Mouse (Mus musculus) liver, embryonic 14.5 days (tissue): ENCODE measurements around the gene H2-M3. TPM values are rescaled to one million over a fixed set of nuclear protein-coding genes. Genes with fewer than 3 reads are reported as not detected.

Source experiments
- ATAC-seq: fragments of 200-750 bp; cut with Nextera tagmentation; 2 replicates; pipeline ENCODE4 v1.8.0; 2017; ENCODE audit warnings: moderate number of reproducible peaks, mild to moderate bottlenecking, moderate library complexity; ENCODE audit not compliant: insufficient read depth
- DNase-seq, 3 experiments: peaks; one replicate each; pipeline ENCODE4 v3.0.0-alpha.2; 2012 to 2013; ENCODE audit warnings: low read depth in 3 of 3, low spot score in 3 of 3
- H3K27ac ChIP-seq: fragments of 300-500 bp; sonication (generic); 2 replicates; pipeline ENCODE4 v1.5.1; 2014; ENCODE audit warnings: moderate library complexity, mild to moderate bottlenecking, control low read depth, inconsistent platforms
- H3K27me3 ChIP-seq: fragments of 300-500 bp; sonication (generic); 2 replicates; pipeline ENCODE4 v1.6.1; 2014; ENCODE audit warnings: mild to moderate bottlenecking, low read length, moderate library complexity; ENCODE audit not compliant: control insufficient read depth, insufficient read depth
- H3K36me3 ChIP-seq: fragments of 300-500 bp; sonication (generic); replicated peaks from 2 replicates; pipeline ENCODE4 v1.6.1; 2014; ENCODE audit warnings: low read depth; ENCODE audit not compliant: control insufficient read depth, insufficient read depth
- H3K4me1 ChIP-seq, 2 experiments: fragments of 200-500 bp in 1 of 2; fragments of 300-500 bp in 1 of 2; sonication (generic) in 1 of 2; replicated peaks; 2 replicates each; pipeline ENCODE4 v1.6.1; 2012 to 2014; ENCODE audit warnings: antibody characterized with exemption in 1 of 2, inconsistent platforms in 1 of 2, low read length in 1 of 2; ENCODE audit not compliant: control insufficient read depth in 2 of 2, insufficient read depth in 2 of 2
- H3K4me2 ChIP-seq: fragments of 300-500 bp; sonication (generic); 2 replicates; pipeline ENCODE4 v1.6.1; 2014; ENCODE audit warnings: low read depth, mild to moderate bottlenecking, control low read depth, moderate library complexity
- H3K4me3 ChIP-seq, 2 experiments: fragments of 200-500 bp in 1 of 2; fragments of 300-500 bp in 1 of 2; sonication (generic) in 1 of 2; 2 replicates each; pipeline ENCODE4 v1.5.1; 2012 to 2014; ENCODE audit warnings: low read depth in 2 of 2, low read length in 2 of 2, mild to moderate bottlenecking in 2 of 2, control low read depth in 1 of 2, inconsistent platforms in 1 of 2, moderate library complexity in 1 of 2; ENCODE audit not compliant: insufficient read depth in 1 of 2
- H3K9ac ChIP-seq: fragments of 300-500 bp; sonication (generic); replicated peaks from 2 replicates; pipeline ENCODE4 v1.6.1; 2014; ENCODE audit warnings: mild to moderate bottlenecking, control low read depth, moderate library complexity
- H3K9me3 ChIP-seq: fragments of 300-500 bp; sonication (generic); 2 replicates; pipeline ENCODE4 v1.6.1; 2016; ENCODE audit warnings: low read length, mixed read lengths; ENCODE audit not compliant: control insufficient read depth
- CTCF ChIP-seq: IDR thresholded peaks from 2 replicates; pipeline ENCODE4 v1.5.1; 2016; ENCODE audit warnings: antibody characterized with exemption, low read depth, control low read depth
- EP300 ChIP-seq: IDR thresholded peaks from 2 replicates; pipeline ENCODE4 v1.6.1; 2016; ENCODE audit warnings: antibody characterized with exemption, low read depth
- polyA plus RNA-seq, 2 experiments: library from polyadenylated mRNA; depleted of rRNA in 1 of 2; stranded (reverse) in 1 of 2; unstranded in 1 of 2; fragments of >200 nt; fragmentation: Nextera tagmentation in 1 of 2; extraction: Ambion mirVana in 1 of 2; gene quantifications; 2 replicates each; pipeline versions ENCODE4 v1.2.1 to v1.2.3; 2012 to 2014

H2-M3 gene
- polyA plus RNA-seq, 2 experiments, result 0.76 to 1.5 TPM

GRCm38 (mm10) chr17:37316954-37317353, 46.9 kb downstream of the H2-M3 start, which contains the start of gene Olfr102:
Gene Olfr102 (minus strand): TSS chr17:37317054.
- Histone ChIP-seq H3K4me2 (no peak within 1 kb of the TSS), H3K9ac (no peak within 1 kb of the TSS), H3K27ac (no peak within 1 kb of the TSS), H3K27me3 (no peaks in the 10 kb centered on the region), H3K9me3 (no peaks in the 10 kb centered on the region), H3K36me3 (no peaks in the 10 kb centered on the region), H3K4me1 (no peaks in the 10 kb centered on the region), H3K4me3 (no peak within 1 kb of the TSS)
- ATAC-seq, result no peak
- no peak for DNase-seq
- no peak for TF ChIP-seq CTCF
- TF ChIP-seq EP300, result no peak

Other genes with a start within 250 kb of the H2-M3 start
- gene Mog, start 246.8 kb upstream of the H2-M3 start, polyA plus RNA-seq (2012; rRNA removed), result not detected in 2 replicates
- gene Mog, start 246.8 kb upstream of the H2-M3 start, polyA plus RNA-seq (2014; fragmentation: Nextera tagmentation; extraction: Ambion mirVana), result not detected in 2 replicates
- 2.2 and 2.7 TPM in 2 replicates for gene Gabbr1, start 224.3 kb upstream of the H2-M3 start, polyA plus RNA-seq (2012; rRNA removed)
- 0.24 and 0.30 TPM in 2 replicates for gene Gabbr1, start 224.3 kb upstream of the H2-M3 start, polyA plus RNA-seq (2014; fragmentation: Nextera tagmentation; extraction: Ambion mirVana)
- not detected in 2 replicates for gene Olfr90, start 181.7 kb upstream of the H2-M3 start, polyA plus RNA-seq (2012; rRNA removed)
- not detected in 2 replicates for gene Olfr90, start 181.7 kb upstream of the H2-M3 start, polyA plus RNA-seq (2014; fragmentation: Nextera tagmentation; extraction: Ambion mirVana)
- not detected in 2 replicates for gene Olfr91, start 171.9 kb upstream of the H2-M3 start, polyA plus RNA-seq (2012; rRNA removed)
- not detected in 2 replicates for gene Olfr91, start 171.9 kb upstream of the H2-M3 start, polyA plus RNA-seq (2014; fragmentation: Nextera tagmentation; extraction: Ambion mirVana)
- not detected in 2 replicates for gene Olfr92, start 150.1 kb upstream of the H2-M3 start, polyA plus RNA-seq (2012; rRNA removed)
- gene Olfr92, start 150.1 kb upstream of the H2-M3 start, polyA plus RNA-seq (2014; fragmentation: Nextera tagmentation; extraction: Ambion mirVana), result not detected in 2 replicates
- not detected in 2 replicates for gene Olfr93, start 108.7 kb upstream of the H2-M3 start, polyA plus RNA-seq (2012; rRNA removed)
- not detected in 2 replicates for gene Olfr93, start 108.7 kb upstream of the H2-M3 start, polyA plus RNA-seq (2014; fragmentation: Nextera tagmentation; extraction: Ambion mirVana)
- not detected in 2 replicates for gene Ubd, start 76.3 kb upstream of the H2-M3 start, polyA plus RNA-seq (2012; rRNA removed)
- not detected in 2 replicates for gene Ubd, start 76.3 kb upstream of the H2-M3 start, polyA plus RNA-seq (2014; fragmentation: Nextera tagmentation; extraction: Ambion mirVana)
- not detected in 2 replicates for gene Olfr94, start 69.2 kb upstream of the H2-M3 start, polyA plus RNA-seq (2012; rRNA removed)
- not detected in 2 replicates for gene Olfr94, start 69.2 kb upstream of the H2-M3 start, polyA plus RNA-seq (2014; fragmentation: Nextera tagmentation; extraction: Ambion mirVana)
- gene Olfr95, start 57.1 kb upstream of the H2-M3 start, polyA plus RNA-seq (2012; rRNA removed), result not detected in 2 replicates
- gene Olfr95, start 57.1 kb upstream of the H2-M3 start, polyA plus RNA-seq (2014; fragmentation: Nextera tagmentation; extraction: Ambion mirVana), result not detected in 2 replicates
- gene Olfr96, start 50.1 kb upstream of the H2-M3 start, polyA plus RNA-seq (2012; rRNA removed), result not detected in 2 replicates
- not detected in 2 replicates for gene Olfr96, start 50.1 kb upstream of the H2-M3 start, polyA plus RNA-seq (2014; fragmentation: Nextera tagmentation; extraction: Ambion mirVana)
- not detected in 2 replicates for gene Olfr97, start 32.9 kb upstream of the H2-M3 start, polyA plus RNA-seq (2012; rRNA removed)
- gene Olfr97, start 32.9 kb upstream of the H2-M3 start, polyA plus RNA-seq (2014; fragmentation: Nextera tagmentation; extraction: Ambion mirVana), result not detected in 2 replicates
- not detected in 2 replicates for gene Olfr98, start 6.5 kb upstream of the H2-M3 start, polyA plus RNA-seq (2012; rRNA removed)
- gene Olfr98, start 6.5 kb upstream of the H2-M3 start, polyA plus RNA-seq (2014; fragmentation: Nextera tagmentation; extraction: Ambion mirVana), result not detected in 2 replicates
- gene Olfr99, start 13.2 kb downstream of the H2-M3 start, polyA plus RNA-seq (2012; rRNA removed), result not detected in 2 replicates
- not detected in 2 replicates for gene Olfr99, start 13.2 kb downstream of the H2-M3 start, polyA plus RNA-seq (2014; fragmentation: Nextera tagmentation; extraction: Ambion mirVana)
- not detected in 2 replicates for gene Olfr101, start 34.1 kb downstream of the H2-M3 start, polyA plus RNA-seq (2012; rRNA removed)
- gene Olfr101, start 34.1 kb downstream of the H2-M3 start, polyA plus RNA-seq (2014; fragmentation: Nextera tagmentation; extraction: Ambion mirVana), result not detected in 2 replicates
- gene Olfr102, start 46.8 kb downstream of the H2-M3 start, polyA plus RNA-seq (2012; rRNA removed), result not detected in 2 replicates
- not detected in 2 replicates for gene Olfr102, start 46.8 kb downstream of the H2-M3 start, polyA plus RNA-seq (2014; fragmentation: Nextera tagmentation; extraction: Ambion mirVana)
- gene Olfr103, start 69.5 kb downstream of the H2-M3 start, polyA plus RNA-seq (2012; rRNA removed), result not detected in 2 replicates
- not detected in 2 replicates for gene Olfr103, start 69.5 kb downstream of the H2-M3 start, polyA plus RNA-seq (2014; fragmentation: Nextera tagmentation; extraction: Ambion mirVana)
- not detected in 2 replicates for gene Olfr104-ps, start 89.4 kb downstream of the H2-M3 start, polyA plus RNA-seq (2012; rRNA removed)
- gene Olfr104-ps, start 89.4 kb downstream of the H2-M3 start, polyA plus RNA-seq (2014; fragmentation: Nextera tagmentation; extraction: Ambion mirVana), result not detected in 2 replicates
- gene Olfr105-ps, start 108.8 kb downstream of the H2-M3 start, polyA plus RNA-seq (2012; rRNA removed), result not detected in 2 replicates
- not detected in 2 replicates for gene Olfr105-ps, start 108.8 kb downstream of the H2-M3 start, polyA plus RNA-seq (2014; fragmentation: Nextera tagmentation; extraction: Ambion mirVana)
- not detected in 2 replicates for gene Olfr106-ps, start 120.2 kb downstream of the H2-M3 start, polyA plus RNA-seq (2012; rRNA removed)
- not detected in 2 replicates for gene Olfr106-ps, start 120.2 kb downstream of the H2-M3 start, polyA plus RNA-seq (2014; fragmentation: Nextera tagmentation; extraction: Ambion mirVana)
- not detected in 2 replicates for gene Olfr107, start 129.0 kb downstream of the H2-M3 start, polyA plus RNA-seq (2012; rRNA removed)
- gene Olfr107, start 129.0 kb downstream of the H2-M3 start, polyA plus RNA-seq (2014; fragmentation: Nextera tagmentation; extraction: Ambion mirVana), result not detected in 2 replicates
- not detected in 2 replicates for gene Olfr108, start 175.3 kb downstream of the H2-M3 start, polyA plus RNA-seq (2012; rRNA removed)
- not detected in 2 replicates for gene Olfr108, start 175.3 kb downstream of the H2-M3 start, polyA plus RNA-seq (2014; fragmentation: Nextera tagmentation; extraction: Ambion mirVana)
- not detected in 2 replicates for gene Olfr109, start 188.7 kb downstream of the H2-M3 start, polyA plus RNA-seq (2012; rRNA removed)
- gene Olfr109, start 188.7 kb downstream of the H2-M3 start, polyA plus RNA-seq (2014; fragmentation: Nextera tagmentation; extraction: Ambion mirVana), result not detected in 2 replicates
- not detected in 2 replicates for gene H2-M2, start 213.3 kb downstream of the H2-M3 start, polyA plus RNA-seq (2012; rRNA removed)
- not detected in 2 replicates for gene H2-M2, start 213.3 kb downstream of the H2-M3 start, polyA plus RNA-seq (2014; fragmentation: Nextera tagmentation; extraction: Ambion mirVana)
- 0.02 TPM in 1 of 2 replicates, not detected in the other for gene Olfr110, start 222.2 kb downstream of the H2-M3 start, polyA plus RNA-seq (2012; rRNA removed)
- gene Olfr110, start 222.2 kb downstream of the H2-M3 start, polyA plus RNA-seq (2014; fragmentation: Nextera tagmentation; extraction: Ambion mirVana), result not detected in 2 replicates
- gene Olfr111, start 237.8 kb downstream of the H2-M3 start, polyA plus RNA-seq (2012; rRNA removed), result 0.03 and 0.04 TPM in 2 replicates
- gene Olfr111, start 237.8 kb downstream of the H2-M3 start, polyA plus RNA-seq (2014; fragmentation: Nextera tagmentation; extraction: Ambion mirVana), result 0.13 TPM in 1 of 2 replicates, not detected in the other